Mouse (Mus musculus) olfactory bulb, adult 2 months (tissue): Measurements from ENCODE around the gene Palm.

Experiments
- CTCF ChIP-seq: fragments of 200-500 bp; IDR thresholded peaks from 2 replicates; pipeline ENCODE4 v1.5.1; 2012; ENCODE audit warnings: low read depth, mild to moderate bottlenecking, low read length, moderate library complexity; ENCODE audit not compliant: insufficient read depth
- POLR2A ChIP-seq: fragments of 200-500 bp; IDR thresholded peaks from 2 replicates; pipeline ENCODE4 v1.6.1; 2012; ENCODE audit warnings: mild to moderate bottlenecking, low read depth, low read length, moderate library complexity; ENCODE audit not compliant: insufficient read depth

DNA sequence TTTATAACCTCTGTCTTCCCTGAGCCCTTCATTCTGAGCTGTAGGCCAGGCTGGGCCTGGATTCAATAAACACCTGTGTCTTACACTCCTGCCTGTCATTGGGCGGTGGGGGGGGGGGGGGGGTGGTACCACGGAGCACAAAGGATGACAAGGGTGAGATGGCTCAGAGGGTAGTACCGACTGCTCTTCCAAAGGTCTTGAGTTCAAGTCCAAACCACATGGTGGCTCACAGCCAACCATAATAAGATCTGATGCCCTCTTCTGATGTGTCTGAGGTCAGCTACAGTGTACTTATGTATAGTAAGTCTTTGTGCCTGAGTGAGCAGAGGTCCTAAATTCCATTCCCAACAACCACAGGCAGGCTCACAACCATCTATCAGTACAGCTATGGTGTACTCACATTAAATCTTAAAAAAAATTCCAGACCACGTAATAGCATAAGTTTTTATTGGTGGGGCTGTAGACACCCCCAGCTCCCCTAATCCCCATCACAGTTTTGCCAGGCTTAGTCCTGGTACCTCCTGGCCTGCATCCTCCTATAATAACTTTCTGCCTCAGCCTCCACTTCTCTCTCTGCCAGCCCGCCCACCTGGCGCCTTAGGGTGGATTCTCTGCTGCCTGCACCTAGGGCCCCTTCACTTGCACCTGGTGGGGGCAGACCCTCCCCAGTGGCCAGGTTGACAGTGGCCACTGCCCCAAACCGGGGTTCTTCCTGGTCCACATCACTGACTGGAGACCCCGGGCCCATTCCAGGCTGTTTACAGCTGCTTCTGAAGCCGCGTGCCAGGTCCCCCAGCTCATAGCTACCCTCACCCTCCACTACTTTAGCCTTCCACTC, 71.2 kb downstream of the Palm start:
- TF ChIP-seq POLR2A (no peak), CTCF (no peak)
